Mouse (Mus musculus) MEL (cell line): Measurements from ENCODE around the gene Dusp23.

Experiments
- CHD1 ChIP-seq: IDR thresholded peaks from 2 replicates; pipeline ENCODE4 v1.6.1; 2012; ENCODE audit warnings: low read depth, mild to moderate bottlenecking, inconsistent platforms, low read length, improper control_type of control experiment
- CTCF ChIP-seq, 3 experiments: IDR thresholded peaks in 2 of 3; conservative IDR thresholded peaks in 1 of 3; 2 replicates each; pipeline ENCODE4 v1.5.1; 2011 to 2012; ENCODE audit warnings: low read length in 3 of 3, low read depth in 2 of 3, mild to moderate bottlenecking in 2 of 3, improper control_type of control experiment in 1 of 3, inconsistent platforms in 1 of 3, mixed read lengths in 1 of 3, moderate library complexity in 1 of 3; ENCODE audit not compliant: control insufficient read depth in 1 of 3, insufficient read depth in 1 of 3, poor library complexity in 1 of 3, severe bottlenecking in 1 of 3
- E2F4 ChIP-seq: IDR thresholded peaks from 2 replicates; pipeline ENCODE4 v1.6.1; 2011; ENCODE audit warnings: low read depth, low read length, improper control_type of control experiment, borderline replicate concordance
- ELF1 ChIP-seq: IDR thresholded peaks from 2 replicates; pipeline ENCODE4 v1.6.1; 2014; ENCODE audit warnings: low read depth, mild to moderate bottlenecking, inconsistent platforms, low read length, improper control_type of control experiment, moderate library complexity
- EP300 ChIP-seq, 2 experiments: IDR thresholded peaks; 2 replicates each; pipeline ENCODE4 v1.6.1; 2011; ENCODE audit warnings: improper control_type of control experiment in 2 of 2, low read length in 2 of 2, low read depth in 1 of 2, mild to moderate bottlenecking in 1 of 2
- HCFC1 ChIP-seq: IDR thresholded peaks from 2 replicates; pipeline ENCODE4 v1.6.1; 2012; ENCODE audit warnings: low read depth, mild to moderate bottlenecking, inconsistent platforms, low read length, improper control_type of control experiment, moderate library complexity
- MAFK ChIP-seq: IDR thresholded peaks from 2 replicates; pipeline ENCODE4 v1.6.1; 2011; ENCODE audit warnings: low read depth, mild to moderate bottlenecking, low read length, improper control_type of control experiment, borderline replicate concordance
- MAX ChIP-seq: IDR thresholded peaks from 2 replicates; pipeline ENCODE4 v1.6.1; 2011; ENCODE audit warnings: low read length, improper control_type of control experiment
- POLR2A ChIP-seq, 2 experiments: IDR thresholded peaks; 2 replicates each; pipeline ENCODE4 v1.6.1; 2011 to 2012; ENCODE audit warnings: low read length in 2 of 2, mild to moderate bottlenecking in 2 of 2, control low read depth in 1 of 2, improper control_type of control experiment in 1 of 2, low read depth in 1 of 2, moderate library complexity in 1 of 2; ENCODE audit not compliant: control insufficient read depth in 1 of 2, insufficient read depth in 1 of 2, poor library complexity in 1 of 2
- POLR2AphosphoS5 ChIP-seq: IDR thresholded peaks from 2 replicates; pipeline ENCODE4 v1.6.1; 2012; ENCODE audit warnings: low read depth, borderline replicate concordance, mild to moderate bottlenecking, inconsistent platforms, low read length, moderate library complexity, mixed read lengths
- SMC3 ChIP-seq: IDR thresholded peaks from 2 replicates; pipeline ENCODE4 v1.6.1; 2011; ENCODE audit warnings: low read depth, low read length, improper control_type of control experiment
- USF1 ChIP-seq: IDR thresholded peaks from 2 replicates; pipeline ENCODE4 v1.6.1; 2014; ENCODE audit warnings: low read depth, mild to moderate bottlenecking, inconsistent platforms, low read length, improper control_type of control experiment, moderate library complexity

DNA sequence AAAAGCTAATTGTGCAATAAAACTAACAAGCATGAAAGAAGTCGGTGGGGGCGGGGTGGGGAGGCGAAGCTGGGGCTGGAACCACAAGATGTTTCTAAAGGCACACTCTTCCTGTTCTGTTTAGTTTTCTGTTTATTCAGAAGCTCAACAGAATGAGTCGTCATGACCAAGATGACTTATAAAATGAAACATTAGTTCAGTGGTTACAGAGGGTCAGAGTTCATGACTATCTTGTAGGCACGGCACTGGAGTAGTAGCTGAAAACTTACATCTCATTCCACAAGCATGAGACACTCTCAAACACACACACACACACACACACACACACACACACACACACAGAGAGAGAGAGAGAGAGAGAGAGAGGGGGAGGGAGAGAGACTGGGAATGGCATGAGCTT, 3.5 kb upstream of the Dusp23 start:
- TF ChIP-seq CTCF (IDR thresholded peaks at IDR 0.05 in 2 of 3, conservative IDR thresholded peaks at IDR 0.05 in 1 of 3; ENCODE audit: control insufficient read depth in 1 of 3, insufficient read depth in 1 of 3, low read depth in 2 of 3, low read length in 3 of 3, poor library complexity in 1 of 3, severe bottlenecking in 1 of 3) (no peak), POLR2A (IDR thresholded peaks at IDR 0.05; ENCODE audit: control insufficient read depth in 1 of 2, insufficient read depth in 1 of 2, low read depth in 1 of 2, low read length in 2 of 2, poor library complexity in 1 of 2) (no peak), EP300 (IDR thresholded peaks at IDR 0.05; ENCODE audit: low read depth in 1 of 2, low read length in 2 of 2) (no peak), E2F4 (no peak), MAX (no peak), USF1 (no peak), POLR2AphosphoS5 (no peak), SMC3 (no peak), MAFK (no peak), CHD1 (no peak), ELF1 (no peak), HCFC1 (no peak)
